Mouse (Mus musculus) cerebellum, adult 9-10 months (tissue): ENCODE measurements at regions not wholly inside any gene's neighbourhood (a gene's known extent, or its start where the extent isn't known, plus 50 kb on each side); places are given as distances from the start of the nearest gene placed in this dataset.
A peak's percentile ranks its signal among the peaks of the same experiment; 100 is the strongest.

Experiments
- DNase-seq: peaks from one replicate; pipeline ENCODE4 v3.0.0; 2022

DNA sequence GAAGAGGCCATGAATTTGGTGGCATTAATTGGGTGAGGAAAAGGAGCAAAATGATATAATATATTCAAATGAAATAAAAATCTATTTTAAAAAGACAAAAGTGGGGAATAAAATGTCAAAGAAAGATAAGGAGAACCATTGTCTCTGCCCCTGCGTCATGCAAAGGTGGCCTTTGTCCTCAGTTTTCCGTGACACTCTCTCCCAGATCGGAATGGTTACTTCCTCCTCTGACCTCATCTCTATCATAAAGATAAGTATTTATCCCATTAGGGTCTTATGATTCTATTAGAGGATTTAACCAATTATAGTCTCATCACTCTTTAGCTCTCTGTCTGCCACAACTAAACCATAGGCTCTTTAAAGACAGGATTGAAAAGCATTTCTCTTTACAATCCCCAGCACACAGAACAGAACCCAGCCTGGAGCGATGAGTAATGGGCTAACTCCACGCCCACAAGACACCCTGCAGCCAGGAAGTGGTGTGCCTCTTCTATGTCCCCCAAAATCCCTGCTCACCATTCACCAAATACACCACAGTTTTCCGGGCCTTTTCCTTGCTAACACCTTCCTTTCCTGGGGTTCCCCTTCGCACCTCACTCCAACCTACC lies 240.6 kb downstream of the Mycn start:
- DNase-seq: no peak

DNA sequence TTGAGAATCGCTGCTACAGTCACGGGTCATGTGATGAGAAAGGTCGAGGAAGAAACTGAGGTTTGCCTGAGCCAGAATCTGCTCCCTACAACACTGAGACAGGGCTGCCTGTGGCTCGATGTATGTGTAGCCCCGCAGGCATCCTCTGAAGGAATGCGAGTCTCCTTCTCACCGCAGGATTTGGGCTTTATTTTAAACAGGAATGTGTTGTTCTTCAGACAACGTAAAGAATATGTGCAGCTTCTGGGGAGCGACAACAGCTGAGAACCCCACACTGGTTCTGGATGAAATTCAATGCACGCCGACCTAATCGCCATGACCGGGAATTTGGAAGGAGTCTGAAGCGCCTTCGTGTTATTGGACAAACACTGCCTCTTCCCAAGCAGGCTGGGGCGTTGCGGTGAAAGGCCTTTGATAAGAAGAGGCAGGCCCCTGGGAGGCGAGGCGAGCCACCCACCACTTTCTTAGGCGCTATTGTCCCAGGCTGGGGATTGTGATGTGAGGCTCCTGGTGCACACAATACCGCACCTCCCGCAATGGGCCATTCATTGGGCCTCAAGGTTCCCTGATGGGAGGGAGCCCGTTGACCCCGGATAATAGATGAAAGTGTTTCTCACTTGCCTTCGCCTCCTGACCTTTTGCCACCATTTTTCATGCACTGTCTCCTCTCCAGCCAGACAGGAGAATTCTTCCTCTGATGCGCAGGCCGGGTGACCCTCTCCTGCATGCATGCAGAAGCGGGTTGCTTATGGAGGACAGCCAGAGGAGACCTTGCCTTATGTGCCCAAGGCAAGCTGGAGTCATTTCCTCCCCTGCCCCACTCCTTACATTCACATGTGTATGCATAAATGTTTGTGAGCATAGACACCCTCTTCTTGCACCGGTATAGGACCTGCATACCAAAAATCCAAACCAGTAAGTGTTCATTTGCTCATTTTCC lies 247.6 kb downstream of the Mycn start:
- DNase-seq: no peak

DNA sequence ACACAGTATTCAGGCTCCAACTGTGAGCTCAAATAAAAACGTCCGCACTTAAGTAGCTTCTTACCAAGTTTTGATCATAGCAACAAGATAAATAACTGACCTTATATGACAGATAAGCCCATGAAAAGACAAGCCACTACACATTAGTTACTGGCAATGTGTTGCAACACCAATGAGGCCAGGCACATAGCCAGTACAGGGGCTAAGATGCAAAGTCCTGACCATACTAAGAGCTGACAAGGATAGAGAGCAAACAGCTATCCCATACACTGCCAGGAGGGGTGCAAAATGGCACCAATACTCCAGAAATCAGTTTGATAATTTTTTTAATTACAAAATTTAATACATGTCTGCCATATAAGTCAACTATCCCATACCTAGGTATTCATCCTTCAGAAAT lies 254.3 kb downstream of the Mycn start:
- no peak for DNase-seq

DNA sequence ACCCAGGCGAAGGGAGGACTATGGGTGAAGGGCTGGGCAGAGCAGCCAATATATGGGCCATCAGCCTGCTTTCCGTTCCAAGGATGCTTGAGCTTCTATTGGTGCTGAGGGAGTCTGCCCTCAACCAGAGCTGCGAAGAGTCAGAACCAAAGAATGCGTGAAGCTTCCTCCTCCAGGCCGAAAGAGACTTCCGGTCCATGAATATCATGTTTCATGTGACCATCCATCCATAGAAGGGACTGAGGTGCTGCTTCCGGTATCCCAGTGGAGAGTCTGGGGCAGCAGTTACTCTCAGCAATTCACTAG lies 256.5 kb downstream of the Mycn start:
- no peak for DNase-seq

DNA sequence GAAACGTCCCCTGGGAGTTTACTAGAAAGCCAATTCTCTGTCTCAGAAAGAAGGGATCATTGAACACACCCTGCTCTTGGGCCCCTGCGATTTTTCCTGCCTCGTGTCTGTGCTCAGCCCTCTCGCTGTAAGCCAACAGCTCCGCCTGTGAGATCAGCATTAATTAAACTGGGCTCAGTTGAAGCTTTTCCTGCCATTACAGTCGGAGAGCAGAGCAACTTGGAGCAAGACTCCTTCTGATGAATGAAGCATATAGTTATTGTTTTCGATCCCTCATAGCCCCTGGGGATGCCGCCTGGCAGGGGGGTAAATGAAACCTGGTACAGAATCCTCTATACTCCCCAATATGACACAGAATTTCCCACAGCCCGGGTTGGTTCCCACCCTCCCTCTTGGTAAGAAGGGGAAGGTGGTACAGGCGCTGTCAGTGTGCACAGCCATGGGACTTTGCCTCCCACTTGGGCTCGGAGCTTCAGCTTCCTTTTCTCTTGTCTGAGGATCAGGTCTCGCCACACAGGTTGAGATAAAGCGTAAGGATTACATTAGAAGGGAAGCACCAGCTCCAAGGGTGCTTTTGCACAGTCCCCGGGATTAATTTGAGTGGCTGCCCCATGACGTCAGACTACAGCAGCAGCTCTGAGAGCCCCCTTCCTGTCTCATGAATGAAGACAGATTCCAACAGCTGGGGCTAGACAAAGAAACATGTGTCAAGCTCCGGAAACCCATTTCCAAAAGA lies 257.1 kb downstream of the Mycn start:
- DNase-seq: no peak

DNA sequence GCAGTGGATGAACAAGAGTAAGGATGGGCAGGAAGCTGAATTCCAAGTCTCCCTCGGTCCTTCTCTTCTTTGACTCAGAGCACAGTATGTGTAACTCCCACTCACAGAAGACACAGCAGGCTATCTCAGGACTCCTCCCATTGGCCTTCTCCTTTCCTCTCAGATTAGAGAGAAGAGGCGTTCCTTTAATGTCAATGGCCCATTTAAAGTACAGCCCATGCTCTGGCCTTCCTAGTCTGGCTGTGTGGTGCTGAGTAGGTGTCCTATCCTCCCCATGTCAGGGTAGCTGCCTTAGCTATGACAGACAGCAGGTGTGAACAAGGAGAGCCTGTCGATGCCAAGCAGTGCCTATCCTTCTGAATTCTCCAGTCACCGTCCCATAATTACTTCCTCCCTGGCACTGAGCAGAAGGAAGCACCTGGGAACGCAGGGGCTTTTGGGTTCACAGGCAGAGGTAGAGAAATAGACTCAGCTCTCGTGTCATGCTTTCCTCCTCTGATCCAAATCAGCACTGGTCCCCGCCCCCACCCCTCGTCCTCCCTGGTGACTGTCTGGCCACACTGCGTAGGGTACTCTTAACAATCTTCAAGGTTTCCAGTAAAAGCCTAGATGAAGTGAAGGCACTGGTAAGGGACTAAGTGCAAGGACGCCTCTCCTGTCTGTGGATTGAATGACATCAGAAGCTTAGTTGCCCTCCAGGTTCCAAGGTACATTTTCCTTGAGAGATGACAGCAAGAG lies 257.8 kb downstream of the Mycn start:
- no peak for DNase-seq

DNA sequence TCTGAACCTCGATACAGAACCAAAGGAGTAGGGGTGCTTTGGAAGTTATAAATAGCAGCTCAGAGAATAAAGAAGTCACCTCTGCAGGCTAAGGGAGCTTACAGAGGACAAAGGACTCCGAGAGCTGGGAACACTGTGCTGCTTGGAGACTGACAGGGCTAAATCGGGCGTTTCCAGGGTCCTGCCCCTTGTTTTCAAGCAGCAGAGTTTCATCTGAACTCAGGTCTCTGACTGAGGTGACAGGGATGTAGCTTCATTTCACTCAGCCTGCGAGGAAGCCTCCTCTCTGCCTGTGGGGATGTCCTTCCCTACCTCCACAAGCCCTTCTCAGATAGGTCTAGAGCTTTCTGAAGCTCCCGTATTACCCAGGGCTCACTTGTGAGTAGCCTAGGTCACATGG lies 260.6 kb downstream of the Mycn start:
- no peak for DNase-seq

DNA sequence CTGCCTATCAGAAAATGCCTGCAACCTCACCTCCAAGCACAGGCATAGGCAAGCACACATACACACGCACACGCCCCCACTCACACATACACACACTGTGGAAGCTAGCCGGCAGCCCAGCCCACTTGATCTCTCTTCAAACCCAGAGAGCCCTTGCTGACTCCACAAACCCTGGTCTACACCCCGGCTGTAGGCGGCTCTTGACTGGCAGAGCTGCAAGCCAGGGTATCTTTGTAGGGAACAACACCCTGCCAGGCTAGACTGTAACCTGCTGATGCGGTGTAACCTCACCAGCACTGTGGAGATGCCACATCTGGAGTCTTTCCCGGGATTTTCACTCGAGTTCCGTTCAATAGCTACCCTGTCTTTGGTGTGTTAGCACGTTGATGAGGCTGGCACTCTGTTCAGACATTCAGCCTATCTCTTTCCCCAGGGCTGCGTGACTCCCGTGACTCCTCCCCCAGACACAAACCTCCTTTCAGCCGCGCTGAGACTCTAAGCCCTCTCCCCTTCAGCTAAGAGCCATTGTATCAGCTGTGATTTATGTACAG lies 261.3 kb downstream of the Mycn start:
- no peak for DNase-seq

DNA sequence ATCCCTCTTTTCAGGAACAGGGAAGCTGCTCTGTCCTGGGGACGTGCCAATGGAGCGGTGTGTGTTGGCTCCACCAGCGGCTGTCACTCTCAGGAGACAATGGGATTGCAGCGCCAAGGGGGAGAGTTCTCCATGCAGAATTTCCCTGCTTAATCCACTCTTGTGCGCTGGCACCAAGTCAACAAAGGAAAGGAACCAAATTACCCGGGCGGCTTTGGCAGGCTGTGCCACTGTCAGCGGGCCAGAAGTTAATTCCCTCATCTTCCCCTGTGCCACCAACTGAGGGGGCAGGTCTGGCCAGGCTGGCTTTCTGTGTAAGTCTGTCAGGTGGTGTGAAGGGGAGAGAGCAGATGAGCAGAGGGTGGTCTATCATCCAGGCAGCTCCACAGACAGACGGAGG lies 265.0 kb downstream of the Mycn start:
- peak; percentile 75 for DNase-seq

DNA sequence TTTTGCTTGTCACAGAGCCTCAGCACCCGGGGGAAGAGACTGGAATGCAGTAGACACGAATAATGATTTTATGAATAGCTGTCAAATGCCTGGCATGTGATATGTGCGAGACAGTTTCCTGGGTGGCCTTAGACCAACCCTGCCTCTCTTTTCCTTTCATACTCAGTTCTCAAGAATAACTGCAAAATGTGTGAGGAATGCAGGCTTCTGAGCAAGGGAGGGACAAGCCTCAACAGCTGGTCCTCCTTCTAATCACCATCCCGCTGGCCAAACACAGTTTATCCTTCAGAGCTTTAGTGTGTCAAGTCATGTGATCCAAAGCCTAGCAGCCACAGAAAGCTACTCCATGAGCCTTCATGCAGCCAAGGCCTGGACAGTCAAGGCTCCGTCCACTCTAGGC lies 271.8 kb downstream of the Mycn start:
- no peak for DNase-seq

DNA sequence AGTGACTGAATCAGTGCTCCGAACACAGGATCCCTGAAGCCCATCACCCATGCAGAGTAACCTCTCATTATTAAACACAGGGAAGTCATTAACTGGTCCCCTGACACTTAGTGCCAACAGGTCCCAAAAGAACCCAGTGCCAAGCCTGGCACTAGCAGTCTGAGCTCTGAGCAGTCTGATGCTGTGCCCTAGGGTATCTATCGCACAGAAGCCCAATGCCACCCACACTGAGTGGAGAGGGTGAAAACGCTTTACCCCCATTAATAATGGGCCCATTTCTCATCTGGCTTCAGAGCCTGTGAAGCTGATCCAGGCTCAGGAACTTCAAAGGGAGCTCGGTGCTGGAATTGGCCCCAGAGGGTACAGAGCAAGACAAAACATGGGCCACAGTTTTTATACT lies 272.8 kb downstream of the Mycn start:
- DNase-seq: no peak

DNA sequence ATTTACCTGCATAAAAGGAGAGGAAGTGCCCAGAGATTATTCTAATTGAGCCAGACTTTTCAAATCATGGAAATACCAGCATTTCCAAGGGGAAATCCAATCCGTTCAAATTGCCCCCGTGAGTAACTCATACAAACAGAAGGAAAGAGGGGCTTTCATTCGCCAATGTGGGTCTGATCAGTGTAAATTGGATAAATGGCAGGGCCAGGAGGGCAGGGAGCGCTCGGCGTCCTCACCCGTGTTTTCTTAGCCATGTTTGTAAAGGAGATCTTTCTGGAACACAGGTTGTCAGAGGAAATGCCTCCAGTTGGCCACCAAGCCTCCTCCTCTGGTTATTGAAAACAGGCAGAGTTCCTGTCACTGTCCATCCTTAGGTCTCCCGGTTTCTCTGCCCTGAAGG lies 286.1 kb downstream of the Mycn start:
- no peak for DNase-seq

DNA sequence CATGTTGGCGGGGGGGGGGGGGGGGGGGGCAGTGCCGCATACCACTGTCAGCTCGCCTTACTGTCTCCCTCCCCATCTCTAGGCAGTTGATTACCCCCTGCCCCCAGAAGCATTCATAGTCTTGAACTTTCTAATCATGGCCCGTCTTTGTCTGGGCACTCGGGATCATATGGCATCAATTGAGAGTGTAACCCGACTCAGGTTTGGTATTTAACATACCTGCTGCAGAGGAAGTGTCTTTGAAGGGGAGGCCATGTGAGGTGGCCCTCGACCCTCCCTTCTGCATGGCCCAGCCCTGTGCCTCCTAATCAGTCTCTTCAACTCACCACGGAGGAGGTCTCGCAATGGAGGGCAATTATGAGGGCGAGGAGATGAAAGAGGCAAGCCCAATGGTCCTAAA lies 286.5 kb downstream of the Mycn start:
- no peak for DNase-seq

DNA sequence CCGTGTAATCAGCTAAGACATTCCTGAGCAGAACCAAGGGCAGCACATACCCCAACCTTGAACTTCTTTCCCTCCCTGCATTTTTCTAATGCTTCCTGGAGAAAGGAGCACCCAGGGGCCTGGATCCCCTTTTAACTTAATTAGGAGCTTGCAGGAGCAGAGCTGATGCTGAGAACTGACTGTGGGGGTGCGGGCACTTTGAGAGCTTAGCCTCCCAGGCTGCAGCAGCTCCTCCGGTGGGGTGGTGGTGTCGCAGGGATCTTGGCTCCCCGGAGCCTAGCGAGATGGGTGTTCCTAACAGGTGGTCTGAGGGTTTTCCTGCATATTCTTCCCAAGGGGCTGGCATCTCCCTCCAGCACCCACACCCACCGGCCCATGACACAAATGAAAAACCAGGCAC lies 289.4 kb downstream of the Mycn start:
- no peak for DNase-seq

DNA sequence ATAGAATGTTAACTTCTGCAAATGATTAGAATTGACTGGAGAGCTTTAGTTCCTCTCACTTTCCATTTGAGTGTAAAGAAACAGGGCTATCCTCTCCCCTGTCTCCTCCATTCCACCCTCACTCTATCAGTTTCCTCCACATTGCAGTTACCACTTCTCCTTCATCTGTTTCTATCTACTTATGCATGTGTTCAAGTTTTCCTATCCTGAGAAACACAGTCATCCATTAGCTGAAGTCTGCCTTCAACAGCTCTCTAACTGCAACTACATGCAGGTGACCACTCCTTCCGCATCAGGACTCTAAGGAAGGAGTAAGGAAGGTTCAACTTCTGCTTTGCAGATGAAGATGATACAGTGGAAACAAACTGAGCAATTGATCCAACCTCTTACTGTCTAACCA lies 291.4 kb downstream of the Mycn start:
- no peak for DNase-seq

DNA sequence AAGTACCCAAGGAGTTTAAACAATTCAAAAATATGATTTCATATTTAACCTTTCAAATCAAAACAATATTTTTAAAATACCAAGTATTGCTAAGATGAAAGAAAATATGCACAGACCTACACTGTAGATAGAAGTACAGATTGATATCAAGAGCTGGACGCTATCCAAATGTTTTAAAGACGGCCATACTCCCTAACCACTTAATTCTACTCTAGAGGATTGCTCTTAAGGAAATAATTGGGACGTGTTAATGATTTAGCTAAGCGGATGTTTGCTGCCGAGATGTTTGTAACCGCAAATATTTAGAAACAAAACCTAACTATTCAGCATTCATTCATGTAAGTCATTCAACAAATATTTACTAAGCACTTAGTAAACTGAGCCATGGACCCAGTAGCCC lies 294.2 kb downstream of the Mycn start:
- DNase-seq: no peak

DNA sequence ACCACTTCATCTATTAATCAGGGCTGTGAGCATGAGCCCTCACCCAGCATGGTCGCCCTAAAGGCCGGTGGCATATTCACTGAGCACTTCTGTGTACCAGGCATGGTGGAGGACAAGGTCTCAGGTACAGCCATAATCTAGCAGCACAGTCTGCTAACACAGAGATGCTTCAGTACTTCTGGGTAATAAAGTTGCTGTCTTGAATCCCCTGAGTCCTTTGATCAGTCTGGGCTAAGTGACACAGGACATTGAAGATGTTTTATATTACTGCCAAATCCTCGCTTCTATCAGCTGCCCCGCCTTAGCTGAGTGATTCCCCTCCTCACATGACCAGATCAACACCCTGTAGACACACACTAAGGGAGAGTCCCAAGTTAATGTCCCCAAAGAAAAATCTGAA lies 296.5 kb downstream of the Mycn start:
- DNase-seq: no peak

DNA sequence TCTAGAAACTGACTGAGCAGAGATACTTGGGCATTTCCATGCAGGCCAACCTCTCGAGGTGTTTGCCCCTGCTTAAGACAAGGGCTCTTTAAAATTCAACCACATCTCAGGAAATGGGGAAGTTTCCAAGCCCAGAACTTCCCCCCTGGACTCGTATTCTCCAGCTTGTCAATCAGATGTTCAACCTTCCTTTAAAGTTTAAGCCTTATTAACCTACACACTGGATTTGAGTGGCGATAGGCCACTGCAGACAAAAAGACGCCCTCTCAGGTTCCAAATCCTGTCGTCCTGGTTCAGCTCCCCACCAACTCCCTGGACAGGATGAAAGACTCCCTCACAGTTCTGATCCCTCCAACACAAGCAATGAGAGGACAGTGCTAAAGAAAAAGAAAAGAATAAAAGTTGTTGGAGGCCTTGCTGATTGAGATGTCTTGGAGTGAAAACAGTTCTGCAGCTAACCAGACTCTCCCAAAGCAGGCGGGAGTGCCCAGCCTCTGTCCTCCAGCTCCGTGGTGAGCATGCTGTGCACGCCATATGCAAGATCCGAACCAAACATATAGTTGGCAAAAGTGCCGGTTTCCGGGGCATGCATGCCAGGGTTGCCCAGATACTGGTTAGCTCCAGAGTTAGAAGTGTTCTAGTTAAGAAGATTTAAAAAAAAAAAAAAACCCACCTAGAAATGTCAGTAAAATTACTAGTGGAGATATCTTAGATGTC lies 298.3 kb downstream of the Mycn start:
- no peak for DNase-seq

DNA sequence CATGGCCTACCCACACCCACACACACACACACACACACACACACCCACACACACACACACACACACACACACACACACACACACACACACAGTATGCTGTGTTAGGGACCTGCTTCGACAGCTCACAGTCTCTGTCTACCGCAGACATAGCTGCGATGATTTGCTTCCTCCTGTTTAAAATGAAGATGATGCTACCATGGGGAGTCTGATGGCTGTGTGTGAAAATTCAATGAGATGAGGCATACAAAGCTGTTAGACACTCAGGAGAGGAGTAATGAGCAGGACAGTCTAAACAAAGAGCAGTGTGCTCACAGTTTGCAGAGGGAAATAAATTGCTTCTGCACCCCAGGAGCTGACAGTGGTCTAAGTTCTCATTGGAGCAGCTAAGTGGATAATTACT lies 306.4 kb downstream of the Mycn start:
- DNase-seq: no peak

DNA sequence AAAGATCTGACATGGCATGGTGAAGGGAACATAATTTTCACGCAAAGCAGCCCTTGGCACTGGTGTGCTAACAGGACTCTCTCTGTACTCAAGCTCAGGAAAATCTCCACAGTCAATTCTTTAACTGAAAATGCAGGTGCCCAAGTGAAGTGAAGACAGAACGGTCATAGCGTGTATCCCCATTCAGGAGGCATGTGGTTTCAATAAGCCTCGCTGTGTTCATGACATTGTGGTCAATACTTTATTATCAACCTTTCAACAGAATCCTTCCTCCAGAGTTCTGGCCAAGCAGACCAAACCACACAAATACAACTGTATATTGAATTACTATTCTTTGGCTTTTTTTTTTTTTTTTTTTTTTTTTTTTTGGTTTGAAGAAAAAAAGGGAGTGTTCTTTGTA lies 314.1 kb downstream of the Mycn start:
- no peak for DNase-seq

DNA sequence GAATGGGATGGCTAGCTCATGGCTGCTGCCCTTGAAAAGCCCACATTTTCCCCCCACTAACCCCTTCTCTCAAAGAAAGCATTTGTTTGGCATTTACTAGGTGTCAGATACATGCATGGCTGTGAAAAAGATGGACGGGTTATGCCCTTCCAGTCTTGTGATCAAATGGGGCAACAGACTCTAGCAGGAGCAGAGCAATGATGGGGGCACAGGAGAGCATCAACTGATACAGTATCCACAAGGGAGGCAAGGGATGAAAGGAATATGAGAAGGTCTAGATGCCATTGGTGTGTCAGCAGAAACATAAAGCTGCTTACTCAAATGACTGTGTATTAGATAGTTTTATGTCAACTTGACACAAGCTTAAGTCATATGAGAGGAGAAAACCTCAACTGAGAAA lies 315.9 kb downstream of the Mycn start:
- no peak for DNase-seq

DNA sequence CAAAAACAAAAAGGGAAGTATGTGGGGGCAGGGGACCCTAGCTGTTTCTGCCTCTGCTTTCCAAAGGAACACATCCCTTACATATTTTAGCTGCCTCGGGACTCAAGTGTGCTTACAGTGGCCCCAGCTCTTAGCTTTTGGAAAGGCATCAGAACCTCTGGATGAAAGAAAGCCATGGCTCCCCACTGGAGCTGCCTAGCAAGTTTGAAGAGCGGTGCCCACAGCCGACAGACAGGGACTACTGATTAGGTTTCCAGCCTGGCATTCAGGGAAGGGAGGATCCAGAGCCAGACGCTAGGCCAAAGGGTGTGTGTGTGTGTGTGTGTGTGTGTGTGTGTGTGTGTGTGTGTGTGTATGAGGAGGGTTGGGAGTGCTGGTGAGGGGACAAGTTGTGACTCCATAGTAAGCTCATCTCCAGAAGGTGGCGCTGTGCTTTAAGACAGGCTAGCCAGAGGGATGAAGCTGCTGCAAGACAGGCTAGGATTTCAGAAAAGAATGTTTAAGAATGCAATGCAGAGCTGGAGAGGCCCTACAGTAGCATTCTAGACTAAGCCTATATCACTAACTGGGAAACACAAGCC lies 318.9 kb downstream of the Mycn start:
- DNase-seq: peak; percentile 69
